Mouse (Mus musculus) c-Kit-positive CD71-negative TER-119-negative erythroid progenitor cells, embryonic 14.5 days (primary cell): ENCODE measurements around the gene Fig4.
A peak's percentile ranks its signal among the peaks of the same experiment; 100 is the strongest.

ENCODE experiments used
- DNase-seq: peaks from one replicate; pipeline ENCODE4 v3.0.0-alpha.2; 2013; ENCODE audit warnings: low read depth

Gene Fig4

GRCm38 (mm10) chr10:41302689-41303431 is at the start of gene Fig4:
Fig4 (minus strand) TSS chr10:41303260.
- peak; percentile 84 for DNase-seq

GRCm38 (mm10) chr10:41341346-41341745 is 38.3 kb upstream of the Fig4 start:
- no peak for DNase-seq

DNA sequence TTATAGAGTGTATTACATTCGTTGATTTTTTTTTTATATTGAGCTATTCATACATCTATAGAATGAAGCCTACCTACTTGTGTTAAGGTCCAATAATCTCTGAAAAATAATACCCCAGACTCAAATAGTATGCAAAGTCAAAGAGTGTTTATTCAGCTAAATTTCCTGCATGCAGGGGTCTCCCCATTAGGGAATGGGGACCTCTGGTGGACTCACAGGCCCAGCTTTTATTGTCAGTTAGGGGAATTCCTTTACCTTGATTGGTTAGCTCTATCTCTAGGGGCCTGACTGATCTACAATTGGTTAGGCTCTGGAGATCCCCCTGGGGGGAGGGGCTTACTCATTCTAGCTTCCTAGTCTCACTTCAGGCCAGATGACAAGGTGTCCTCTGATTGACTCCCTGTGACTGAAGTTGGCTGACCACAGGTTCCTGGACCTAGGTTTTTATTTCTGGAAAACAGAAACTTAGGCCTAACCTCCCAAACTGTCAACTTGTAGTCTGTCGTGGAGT is 29.5 kb upstream of the Fig4 start:
- DNase-seq = no peak

GRCm38 (mm10) chr10:41315866-41316265 is 12.8 kb upstream of the Fig4 start:
- DNase-seq = no peak

- DNase-seq = no peak
Observed at GRCm38 (mm10) chr10:41308205-41308604, 5.1 kb upstream of the Fig4 start.

DNA sequence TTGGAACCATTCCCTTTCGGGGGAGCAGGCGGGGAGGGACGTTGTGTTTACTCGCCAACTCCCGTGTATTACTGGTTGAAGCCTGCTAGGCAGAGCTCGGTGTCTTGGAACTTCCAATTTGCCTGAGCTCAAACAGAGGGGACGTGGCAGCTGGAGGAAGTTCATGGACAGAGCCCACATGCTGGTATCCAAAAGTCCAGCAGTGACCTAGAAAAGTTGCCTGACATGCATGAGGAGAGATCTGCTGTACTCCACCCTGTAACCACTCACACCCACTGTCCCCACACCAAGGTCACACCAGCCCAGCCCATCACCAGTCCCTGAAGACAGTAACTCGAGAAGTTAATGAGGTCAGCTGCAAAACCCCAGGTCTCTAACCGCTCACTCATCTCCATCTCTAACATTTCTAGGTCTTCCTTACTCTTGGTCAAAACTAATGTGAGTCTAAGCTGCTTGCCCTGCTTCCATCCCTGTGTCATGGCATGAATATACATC is 1.9 kb upstream of the Fig4 start:
- DNase-seq = no peak

DNA sequence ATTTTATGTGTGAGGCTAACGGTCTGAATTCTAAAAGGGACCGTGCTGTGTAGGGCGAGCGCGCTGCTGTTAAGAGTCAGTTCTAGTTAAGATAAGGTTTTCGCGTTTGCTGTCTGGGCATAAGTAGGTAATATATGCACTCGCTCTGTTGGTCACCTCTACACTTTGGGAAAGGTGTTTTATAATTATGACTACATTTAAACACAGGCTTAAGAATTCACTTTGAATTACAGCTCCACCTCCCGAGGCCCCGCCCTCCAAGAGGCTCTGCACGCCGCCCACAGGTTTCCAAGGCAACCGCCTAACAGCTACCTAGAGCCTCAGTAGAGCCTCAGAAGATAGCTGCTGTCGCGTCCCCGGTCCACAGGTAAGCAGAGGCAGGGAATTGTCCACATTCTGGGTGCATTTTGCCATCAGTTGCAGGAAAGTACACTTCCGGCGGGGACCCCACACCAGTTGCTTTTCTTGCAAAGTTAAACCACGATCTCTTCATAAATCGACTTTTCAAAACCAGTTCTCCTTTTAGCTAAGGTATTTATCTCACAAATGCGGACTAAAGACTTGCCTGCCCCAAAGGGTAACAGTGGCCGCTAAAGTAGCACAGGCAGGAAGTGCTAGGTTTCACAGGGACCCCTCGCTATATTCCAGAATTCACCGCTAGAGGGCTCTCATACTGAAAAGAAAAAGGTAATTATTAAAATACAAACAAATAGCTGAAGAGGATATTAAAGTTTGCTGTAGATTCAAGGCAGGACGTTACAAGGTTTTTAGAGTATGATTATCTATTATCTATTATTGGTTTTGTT is 782 bp upstream of the Fig4 start, which contains the start of gene Ak9:
TSS of gene Ak9 (plus strand) at position 342 of the 806 bp plus-strand sequence.
- peak; percentile 86 for DNase-seq

- no peak for DNase-seq
Observed at GRCm38 (mm10) chr10:41300161-41300560, 2.9 kb downstream of the Fig4 start.

DNA sequence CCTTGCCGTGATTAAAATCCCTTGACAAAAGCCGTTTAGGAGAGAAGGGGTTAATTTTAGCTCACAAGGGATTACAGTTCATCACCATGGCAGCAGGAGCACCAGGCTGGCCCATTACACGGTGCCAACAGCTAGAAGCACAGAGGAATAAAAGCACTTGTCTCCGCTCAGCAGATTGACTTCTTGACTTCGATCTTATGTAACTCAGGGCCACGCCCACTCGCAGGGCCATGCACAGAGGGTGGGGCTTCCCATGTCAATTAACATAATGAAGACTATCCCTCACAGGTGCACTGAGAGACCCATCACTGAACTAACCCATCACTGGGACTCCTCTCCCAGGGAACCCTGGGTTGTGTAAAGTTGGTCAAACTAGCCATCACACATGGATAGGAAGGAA is 7.9 kb downstream of the Fig4 start:
- DNase-seq = no peak

GRCm38 (mm10) chr10:41294734-41295133 is 8.3 kb downstream of the Fig4 start:
- no peak for DNase-seq

DNA sequence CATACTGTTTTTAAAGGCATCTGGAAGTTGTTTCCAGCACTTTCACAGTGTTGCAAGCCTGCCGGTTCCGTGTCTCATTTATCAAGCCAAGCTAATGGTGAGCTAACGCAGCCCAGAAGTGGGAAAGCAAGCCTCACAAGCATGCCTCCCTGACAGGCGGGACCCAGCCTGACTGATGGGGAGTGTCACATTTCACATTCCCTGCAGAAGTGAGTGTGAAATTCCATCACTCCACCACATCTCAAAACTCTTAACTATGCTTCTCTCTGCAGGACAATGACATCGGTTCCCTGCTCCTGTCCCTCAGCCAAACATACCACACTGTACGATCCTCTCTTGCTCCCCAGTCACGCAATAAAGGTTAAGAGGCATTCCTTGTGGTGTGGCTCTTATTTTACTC is 10.0 kb downstream of the Fig4 start:
- DNase-seq = no peak

GRCm38 (mm10) chr10:41291021-41291420 is 12.0 kb downstream of the Fig4 start:
- no peak for DNase-seq

DNA sequence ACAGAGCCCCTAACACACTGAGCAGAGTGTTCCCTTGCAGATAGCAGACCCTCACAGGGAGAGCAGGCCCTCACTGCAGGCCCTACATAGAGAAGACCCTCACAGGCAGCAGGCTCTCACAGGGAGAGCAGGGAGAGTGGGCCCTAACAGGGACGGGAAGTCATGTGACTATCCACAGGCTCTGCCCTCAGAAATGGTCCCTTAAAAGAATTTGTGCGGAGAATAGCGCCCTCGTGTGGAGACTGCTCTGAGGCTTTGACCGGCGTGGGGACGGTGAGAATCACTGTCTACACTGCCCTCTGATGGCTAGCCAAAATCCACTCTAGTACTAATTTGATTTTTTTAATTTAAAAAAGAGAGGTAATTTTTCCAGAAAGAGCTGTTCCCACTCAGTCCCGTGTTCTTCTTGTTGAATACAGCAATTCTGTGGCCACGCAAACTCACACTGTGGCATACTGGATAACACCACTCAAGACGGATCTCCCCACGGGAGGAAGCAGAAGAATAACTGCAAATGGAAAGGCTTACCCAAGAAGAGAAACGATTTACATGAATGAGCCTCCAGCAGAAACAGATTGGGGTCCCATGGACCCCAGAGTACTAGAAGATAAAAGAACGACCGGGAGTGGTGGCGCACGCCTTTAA is 14.2 kb downstream of the Fig4 start:
- peak; percentile 86 for DNase-seq

- no peak for DNase-seq
Observed at GRCm38 (mm10) chr10:41288074-41288473, 15.0 kb downstream of the Fig4 start.

GRCm38 (mm10) chr10:41287618-41288017 is 15.4 kb downstream of the Fig4 start:
- no peak for DNase-seq

DNA sequence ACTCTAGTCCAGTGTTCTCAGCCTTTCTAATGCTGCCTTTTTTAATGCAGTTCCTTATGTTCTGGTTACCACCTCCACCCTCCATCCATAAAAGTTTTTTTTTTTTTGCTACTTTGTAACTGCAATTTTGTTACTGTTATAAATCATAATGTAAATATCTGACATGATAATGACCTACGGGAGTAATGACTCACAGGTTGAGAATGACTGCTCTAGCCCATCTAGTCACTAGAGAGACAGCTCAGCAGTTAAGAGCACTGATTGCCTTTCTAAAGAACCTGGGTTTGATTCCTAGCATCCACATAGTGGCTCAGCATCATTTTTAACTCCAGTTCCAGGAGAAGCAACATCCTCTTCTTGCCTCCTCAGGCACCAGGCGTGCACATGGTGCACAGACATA is 21.0 kb downstream of the Fig4 start:
- no peak for DNase-seq

- DNase-seq = no peak
Observed at GRCm38 (mm10) chr10:41280796-41281195, 22.3 kb downstream of the Fig4 start.

DNA sequence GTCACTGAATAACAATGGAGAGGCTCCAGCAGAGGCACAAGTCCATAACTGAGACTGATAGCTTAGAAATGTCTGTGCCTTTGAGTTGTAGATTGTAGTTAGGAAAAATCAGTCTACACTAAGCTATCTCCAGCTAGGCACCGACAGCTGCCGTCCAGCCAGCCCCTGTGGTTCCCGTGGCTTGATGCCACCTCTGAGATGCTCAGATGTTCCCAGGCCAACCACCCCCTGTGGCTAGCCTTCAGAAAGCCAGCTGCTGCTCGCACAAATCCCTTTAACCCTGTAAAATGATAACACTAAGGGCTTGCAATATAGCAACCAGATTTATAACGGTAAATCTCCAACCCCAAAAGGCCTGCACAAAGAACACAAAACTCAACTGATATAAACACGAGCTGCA is 22.9 kb downstream of the Fig4 start:
- DNase-seq = no peak

- no peak for DNase-seq
Observed at GRCm38 (mm10) chr10:41278808-41279207, 24.3 kb downstream of the Fig4 start.

- no peak for DNase-seq
Observed at GRCm38 (mm10) chr10:41274871-41275270, 28.2 kb downstream of the Fig4 start.

DNA sequence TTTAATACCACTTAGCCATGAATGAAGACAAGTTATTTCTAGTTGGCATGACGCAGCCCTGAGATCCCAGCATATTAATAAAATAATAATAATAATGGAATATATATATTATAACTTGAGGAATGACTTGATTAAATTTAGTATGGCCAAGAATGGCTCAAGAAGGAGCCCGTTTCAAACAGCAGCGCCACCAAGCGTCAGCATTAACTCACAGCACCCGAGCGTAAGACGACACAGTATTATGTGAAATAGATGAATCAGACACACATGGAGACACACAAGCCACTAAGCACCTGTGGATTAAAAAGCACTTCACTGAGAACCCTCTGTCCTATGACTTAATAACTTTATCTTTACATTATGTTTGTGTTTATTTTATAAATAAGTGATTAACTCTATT is 31.2 kb downstream of the Fig4 start:
- peak; percentile 16 for DNase-seq

GRCm38 (mm10) chr10:41261889-41262288 is 41.2 kb downstream of the Fig4 start:
- no peak for DNase-seq
